Mouse (Mus musculus): Measurements from ENCODE around the gene Gpr146. TPM values are rescaled to one million over a fixed set of nuclear protein-coding genes. Genes with fewer than 3 reads are reported as not detected.

Gpr146 gene
- polyA plus RNA-seq, 1 experiment from 2014 or later, result 0.93 TPM

DNA sequence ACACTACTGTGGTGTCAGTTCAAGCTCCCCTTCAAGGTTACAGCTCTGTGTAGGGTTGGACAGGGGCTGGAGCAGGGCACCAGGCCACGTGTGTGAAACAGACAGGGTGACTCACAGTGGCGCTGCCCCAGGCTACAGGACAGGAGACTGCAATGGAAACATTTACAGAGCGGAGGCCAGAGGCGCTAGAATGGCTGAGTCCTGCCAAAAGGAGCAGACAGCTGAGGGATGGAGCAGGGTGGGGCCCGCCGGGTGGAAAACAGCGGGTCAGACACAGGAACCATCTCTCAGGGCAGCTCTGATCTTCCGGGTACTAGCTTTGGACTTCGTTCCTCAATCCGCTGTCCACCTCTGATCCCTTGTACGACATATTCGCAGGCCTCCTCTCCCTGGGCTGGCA lies 31.9 kb downstream of the Gpr146 start:
- H3K4me3 ChIP-seq, result no peak overlapping the region
- WGBS, result 88% methylated on average over 12 of the region's 12 CpGs
- H3K4me2 ChIP-seq, result no peak overlapping the region
- no peaks in the 10 kb centered on the region for H3K9me3 ChIP-seq (replicated peaks)
- H3K27ac ChIP-seq, result no peak overlapping the region
- H3K36me3 ChIP-seq (ENCODE audit: poor library complexity, severe bottlenecking), result 0 out of 2 replicates have a peak, but pooled peaks cover 2% of the 10 kb centered on the region
- H3K27me3 ChIP-seq, result no peaks in the 10 kb centered on the region
- no peaks in the 10 kb centered on the region for H3K4me1 ChIP-seq
- H3K9ac ChIP-seq, result no peak overlapping the region
- ATAC-seq, result no peak

DNA sequence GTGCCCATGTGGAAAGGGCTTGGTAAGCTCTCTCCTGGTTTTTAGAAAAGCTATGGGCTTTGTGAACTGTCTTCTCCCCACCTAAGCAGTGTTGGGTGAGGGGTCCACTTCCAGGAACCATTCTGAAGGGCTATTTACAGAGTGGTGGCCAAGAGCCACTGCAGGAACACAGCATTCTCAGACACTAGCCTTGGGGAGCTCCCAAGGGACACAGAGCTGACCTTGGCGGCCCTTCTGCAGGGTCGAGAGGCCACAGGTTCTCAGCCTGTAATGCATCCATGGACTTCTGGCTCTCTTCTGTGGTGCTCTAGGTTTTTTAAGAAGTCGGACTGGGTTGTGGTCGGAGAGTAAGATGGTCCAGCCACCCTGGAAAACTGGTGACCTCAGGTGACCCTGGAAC lies 32.6 kb downstream of the Gpr146 start:
- ATAC-seq, result no peak
- H3K4me1 ChIP-seq, result no peaks in the 10 kb centered on the region
- peaks cover 7% of the 10 kb centered on the region; the same call in 1 of the 2 replicates for H3K36me3 ChIP-seq (ENCODE audit: poor library complexity, severe bottlenecking)
- H3K9me3 ChIP-seq (replicated peaks), result no peaks in the 10 kb centered on the region
- 95% methylated on average over 4 of the region's 4 CpGs for WGBS
- H3K4me3 ChIP-seq, result no peak overlapping the region
- no peak overlapping the region for H3K9ac ChIP-seq
- no peak overlapping the region for H3K4me2 ChIP-seq
- H3K27ac ChIP-seq, result no peak overlapping the region
- no peaks in the 10 kb centered on the region for H3K27me3 ChIP-seq

GRCm38 (mm10) chr5:139411117-139411516 lies 33.6 kb downstream of the Gpr146 start:
- Histone ChIP-seq H3K4me2 (no peak overlapping the region), H3K4me1 (no peaks in the 10 kb centered on the region), H3K4me3 (no peak overlapping the region), H3K27ac (no peak overlapping the region), H3K36me3 (ENCODE audit: poor library complexity, severe bottlenecking) (peaks cover 7% of the 10 kb centered on the region; the same call in 1 of the 2 replicates), H3K27me3 (no peaks in the 10 kb centered on the region), H3K9me3 (replicated peaks) (no peaks in the 10 kb centered on the region), H3K9ac (no peak overlapping the region)
- no peak for ATAC-seq
- WGBS, result 97% methylated on average over 6 of the region's 6 CpGs

GRCm38 (mm10) chr5:139411665-139412314 lies 34.3 kb downstream of the Gpr146 start:
- H3K4me1 ChIP-seq, result no peaks in the 10 kb centered on the region
- H3K27me3 ChIP-seq, result no peaks in the 10 kb centered on the region
- no peak overlapping the region for H3K4me3 ChIP-seq
- no peak overlapping the region for H3K4me2 ChIP-seq
- no peaks in the 10 kb centered on the region for H3K9me3 ChIP-seq (replicated peaks)
- H3K9ac ChIP-seq, result no peak overlapping the region
- 83% methylated on average over 15 of the region's 15 CpGs for WGBS
- peaks cover 7% of the 10 kb centered on the region; the same call in 1 of the 2 replicates for H3K36me3 ChIP-seq (ENCODE audit: poor library complexity, severe bottlenecking)
- ATAC-seq, result no peak
- no peak overlapping the region for H3K27ac ChIP-seq

DNA sequence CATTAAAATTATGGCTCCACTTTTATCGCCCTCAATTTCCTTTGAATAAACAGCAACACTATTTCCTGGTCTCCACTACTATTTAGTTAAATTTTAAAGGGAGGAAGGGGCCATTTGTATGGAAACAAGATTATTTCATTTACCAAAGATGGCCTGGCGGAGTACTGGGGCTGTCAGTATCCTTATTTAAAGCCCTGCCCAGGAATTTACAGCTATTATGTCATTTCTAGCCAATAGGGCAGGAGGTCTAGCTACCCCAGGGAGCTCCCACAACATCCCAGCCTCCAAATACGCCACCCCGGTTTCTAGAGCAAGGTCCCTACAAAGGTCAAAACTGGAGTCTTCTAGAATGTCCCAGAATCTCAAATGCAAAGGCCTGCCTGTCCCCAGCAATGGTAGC lies 36.0 kb downstream of the Gpr146 start:
- no peak overlapping the region for H3K9ac ChIP-seq
- no peak overlapping the region for H3K27ac ChIP-seq
- WGBS, result 86% methylated on average over 4 of the region's 4 CpGs
- no peaks in the 10 kb centered on the region for H3K9me3 ChIP-seq (replicated peaks)
- peaks cover 7% of the 10 kb centered on the region; the same call in 1 of the 2 replicates for H3K36me3 ChIP-seq (ENCODE audit: poor library complexity, severe bottlenecking)
- H3K4me2 ChIP-seq, result no peak overlapping the region
- no peak overlapping the region for H3K4me3 ChIP-seq
- no peaks in the 10 kb centered on the region for H3K27me3 ChIP-seq
- H3K4me1 ChIP-seq, result peaks cover 9% of the 10 kb centered on the region
- no peak for ATAC-seq

DNA sequence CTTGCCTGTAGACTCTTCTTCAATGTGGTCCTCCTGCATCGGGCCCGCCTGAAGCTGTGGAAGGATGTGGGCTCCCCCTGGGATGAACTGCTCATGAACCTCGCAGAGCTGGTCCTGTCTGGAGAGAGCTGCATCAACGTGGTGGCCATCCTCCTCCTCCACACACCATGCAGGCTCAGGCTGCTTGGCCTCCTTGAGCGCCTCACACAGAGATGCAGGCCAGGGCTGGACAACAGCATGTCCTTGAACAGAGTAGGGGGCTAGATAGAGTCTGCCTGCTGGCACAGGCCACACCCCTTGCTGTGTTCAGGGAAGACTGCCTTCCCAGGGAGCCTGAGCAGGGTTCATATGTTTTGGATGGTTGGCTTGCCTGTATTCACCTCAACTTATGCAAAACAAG lies 37.5 kb downstream of the Gpr146 start:
- peaks cover 23% of the 10 kb centered on the region for H3K4me1 ChIP-seq
- H3K9me3 ChIP-seq (replicated peaks), result no peaks in the 10 kb centered on the region
- H3K4me2 ChIP-seq, result no peak overlapping the region
- no peaks in the 10 kb centered on the region for H3K27me3 ChIP-seq
- peaks cover 7% of the 10 kb centered on the region; the same call in 1 of the 2 replicates for H3K36me3 ChIP-seq (ENCODE audit: poor library complexity, severe bottlenecking)
- H3K27ac ChIP-seq, result no peak overlapping the region
- H3K4me3 ChIP-seq, result no peak overlapping the region
- H3K9ac ChIP-seq, result no peak overlapping the region
- no peak for ATAC-seq
- WGBS, result 87% methylated on average over 5 of the region's 5 CpGs

DNA sequence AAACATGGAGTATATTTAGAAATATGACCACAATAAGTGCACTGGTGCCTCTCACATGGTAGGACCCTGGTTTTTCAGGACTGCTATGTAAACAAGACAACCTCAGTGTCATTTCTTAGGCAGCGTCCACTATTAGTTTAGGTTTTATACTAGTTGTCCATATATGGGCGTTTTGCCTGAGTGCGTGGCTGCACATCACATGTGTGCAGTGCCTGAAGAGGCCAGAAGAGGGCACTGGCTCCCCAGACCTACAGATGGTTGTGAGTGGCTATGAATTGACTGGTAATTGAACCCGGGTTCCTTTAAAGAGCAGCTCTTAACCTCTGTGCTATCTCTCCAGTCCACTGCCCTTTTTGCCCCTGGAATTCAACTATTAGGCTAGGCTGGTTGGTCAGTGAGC lies 39.4 kb downstream of the Gpr146 start:
- H3K4me1 ChIP-seq, result peaks cover 35% of the 10 kb centered on the region
- no peak overlapping the region for H3K9ac ChIP-seq
- H3K4me3 ChIP-seq, result no peak overlapping the region
- H3K27ac ChIP-seq, result no peak overlapping the region
- peaks cover 7% of the 10 kb centered on the region; the same call in 1 of the 2 replicates for H3K36me3 ChIP-seq (ENCODE audit: poor library complexity, severe bottlenecking)
- ATAC-seq, result no peak
- no peaks in the 10 kb centered on the region for H3K27me3 ChIP-seq
- no peaks in the 10 kb centered on the region for H3K9me3 ChIP-seq (replicated peaks)
- WGBS, result 91% methylated on average over 4 of the region's 4 CpGs
- H3K4me2 ChIP-seq, result no peak overlapping the region

- H3K36me3 ChIP-seq (ENCODE audit: poor library complexity, severe bottlenecking), result peaks cover 7% of the 10 kb centered on the region; the same call in 1 of the 2 replicates
- H3K4me1 ChIP-seq, result peaks cover 41% of the 10 kb centered on the region
- H3K9me3 ChIP-seq (replicated peaks), result no peaks in the 10 kb centered on the region
- H3K9ac ChIP-seq, result no peak overlapping the region
- H3K4me3 ChIP-seq, result no peak overlapping the region
- no peak overlapping the region for H3K4me2 ChIP-seq
- H3K27ac ChIP-seq, result no peak overlapping the region
- no peak for ATAC-seq
- no peaks in the 10 kb centered on the region for H3K27me3 ChIP-seq
- WGBS, result 95% methylated on average over 3 of the region's 3 CpGs
Measured at GRCm38 (mm10) chr5:139417480-139417879, 40.0 kb downstream of the Gpr146 start.

- peaks cover 47% of the 10 kb centered on the region for H3K4me1 ChIP-seq
- no peaks in the 10 kb centered on the region for H3K27me3 ChIP-seq
- peak overlapping the region; percentile 80 for H3K27ac ChIP-seq
- no peaks in the 10 kb centered on the region for H3K9me3 ChIP-seq (replicated peaks)
- no peak overlapping the region for H3K4me3 ChIP-seq
- no peak overlapping the region for H3K4me2 ChIP-seq
- H3K36me3 ChIP-seq (ENCODE audit: poor library complexity, severe bottlenecking), result peaks cover 7% of the 10 kb centered on the region; the same call in 1 of the 2 replicates
- 47% methylated on average over 2 of the region's 2 CpGs for WGBS
- 0 out of 2 replicates have a peak overlapping the region, but pooled peaks have one; percentile 41 for H3K9ac ChIP-seq
- no peak; the same call in 1 of the 2 replicates for ATAC-seq
Measured at GRCm38 (mm10) chr5:139418110-139418509, 40.6 kb downstream of the Gpr146 start.

- Histone ChIP-seq H3K27me3 (no peaks in the 10 kb centered on the region), H3K27ac (peak overlapping the region; percentile 80), H3K4me3 (no peak overlapping the region), H3K9me3 (replicated peaks) (no peaks in the 10 kb centered on the region), H3K4me2 (no peak overlapping the region), H3K36me3 (ENCODE audit: poor library complexity, severe bottlenecking) (peaks cover 7% of the 10 kb centered on the region; the same call in 1 of the 2 replicates), H3K4me1 (peaks cover 52% of the 10 kb centered on the region), H3K9ac (0 out of 2 replicates have a peak overlapping the region, but pooled peaks have one; percentile 41)
- ATAC-seq, result peak; percentile 56
- WGBS, result 11% methylated on average over 3 of the region's 3 CpGs
Measured at GRCm38 (mm10) chr5:139418633-139419032, 41.1 kb downstream of the Gpr146 start.

- no peaks in the 10 kb centered on the region for H3K9me3 ChIP-seq (replicated peaks)
- peak within 1 kb of the TSS; percentile 54 for H3K4me2 ChIP-seq
- peak; percentile 63; the same call in 1 of the 2 replicates for ATAC-seq
- H3K9ac ChIP-seq, result peak within 1 kb of the TSS; percentile 63
- H3K27ac ChIP-seq, result peak within 1 kb of the TSS; percentile 59
- H3K27me3 ChIP-seq, result no peaks in the 10 kb centered on the region
- H3K4me3 ChIP-seq, result peak within 1 kb of the TSS; percentile 33
- H3K36me3 ChIP-seq (ENCODE audit: poor library complexity, severe bottlenecking), result peaks cover 14% of the 10 kb centered on the region; the same call in 1 of the 2 replicates
- WGBS, result 37% methylated on average over 21 of the region's 21 CpGs
- H3K4me1 ChIP-seq, result peaks cover 58% of the 10 kb centered on the region
Measured at GRCm38 (mm10) chr5:139423026-139423865, 45.7 kb downstream of the Gpr146 start, which contains the start of gene Gper1. TSS of gene Gper1 (plus strand) at chr5:139423151.

GRCm38 (mm10) chr5:139425198-139425597 lies 47.7 kb downstream of the Gpr146 start:
- 82% methylated on average over 9 of the region's 9 CpGs for WGBS
- no peak overlapping the region for H3K27ac ChIP-seq
- no peaks in the 10 kb centered on the region for H3K27me3 ChIP-seq
- no peak overlapping the region for H3K4me2 ChIP-seq
- no peak for ATAC-seq
- no peaks in the 10 kb centered on the region for H3K9me3 ChIP-seq (replicated peaks)
- H3K36me3 ChIP-seq (ENCODE audit: poor library complexity, severe bottlenecking), result peaks cover 14% of the 10 kb centered on the region; the same call in 1 of the 2 replicates
- H3K9ac ChIP-seq, result no peak overlapping the region
- H3K4me1 ChIP-seq, result peaks cover 59% of the 10 kb centered on the region
- no peak overlapping the region for H3K4me3 ChIP-seq
